Mouse (Mus musculus): Measurements from ENCODE around the gene Gm39566. TPM values are rescaled to one million over a fixed set of nuclear protein-coding genes. Genes with fewer than 3 reads are reported as not detected.

Gene Gm39566
- polyA plus RNA-seq, 1 experiment from 2014 or later = not detected

DNA sequence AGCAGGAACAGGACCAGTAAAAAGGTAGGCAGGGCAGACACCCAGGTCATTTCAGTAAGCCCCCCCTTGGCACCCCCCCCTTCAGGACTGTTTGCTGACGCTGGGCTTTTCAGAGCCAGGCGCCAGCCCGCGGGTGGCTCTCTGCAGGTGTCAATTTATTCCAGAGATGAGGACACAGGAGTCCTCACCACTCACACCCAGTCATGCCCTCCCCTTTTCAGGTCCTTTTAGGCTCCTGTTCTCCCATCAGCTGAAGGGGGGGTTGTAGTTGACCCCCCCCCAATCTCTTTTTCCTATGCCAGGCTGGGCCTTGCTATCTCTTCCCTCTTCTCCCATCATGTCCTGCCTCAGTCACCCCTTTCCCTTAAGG, 20.9 kb upstream of the Gm39566 start:
- no peak overlapping the region for H3K4me3 ChIP-seq (ENCODE audit: low read depth, low read length)
- 0 out of 2 replicates have a peak, but pooled peaks cover 4% of the 10 kb centered on the region for H3K36me3 ChIP-seq (replicated peaks; ENCODE audit: insufficient read depth, low read length)
- no peak for TF ChIP-seq EP300 (IDR thresholded peaks at IDR 0.05; ENCODE audit: low read depth)
- TF ChIP-seq CTCF (IDR thresholded peaks at IDR 0.05; ENCODE audit: low read depth) = no peak
- no peak overlapping the region for H3K4me2 ChIP-seq (ENCODE audit: low read depth, low read length)
- peaks cover 46% of the 10 kb centered on the region for H3K4me1 ChIP-seq (ENCODE audit: insufficient read depth)
- no peak overlapping the region for H3K9ac ChIP-seq (replicated peaks)
- H3K27me3 ChIP-seq (ENCODE audit: insufficient read depth, low read length) = peaks cover 39% of the 10 kb centered on the region
- ATAC-seq (no peak), DNase-seq (no peak)
- 36% methylated on average over 4 of the region's 4 CpGs for WGBS (ENCODE audit: insufficient replicate concordance)
- H3K9me3 ChIP-seq (ENCODE audit: low read length) = no peaks in the 10 kb centered on the region
- no peak overlapping the region for H3K27ac ChIP-seq (ENCODE audit: low read depth)

- Histone ChIP-seq H3K27ac (ENCODE audit: low read depth) (no peak overlapping the region), H3K36me3 (replicated peaks; ENCODE audit: insufficient read depth, low read length) (0 out of 2 replicates have a peak, but pooled peaks cover 4% of the 10 kb centered on the region), H3K9me3 (ENCODE audit: low read length) (no peaks in the 10 kb centered on the region), H3K4me2 (ENCODE audit: low read depth, low read length) (no peak overlapping the region), H3K4me3 (ENCODE audit: low read depth, low read length) (no peak overlapping the region), H3K9ac (replicated peaks) (no peak overlapping the region), H3K4me1 (ENCODE audit: insufficient read depth) (peaks cover 46% of the 10 kb centered on the region), H3K27me3 (ENCODE audit: insufficient read depth, low read length) (peaks cover 39% of the 10 kb centered on the region)
- WGBS (ENCODE audit: insufficient replicate concordance) = 28% methylated on average over 9 of the region's 9 CpGs
- TF ChIP-seq CTCF (IDR thresholded peaks at IDR 0.05; ENCODE audit: low read depth) (no peak), EP300 (IDR thresholded peaks at IDR 0.05; ENCODE audit: low read depth) (no peak)
- DNase-seq = no peak
- ATAC-seq = no peak
Measured at GRCm38 (mm10) chr11:69835326-69835965, 20.3 kb upstream of the Gm39566 start.

GRCm38 (mm10) chr11:69834001-69834549, 19.0 kb upstream of the Gm39566 start:
- 6% methylated on average over 34 of the region's 48 CpGs for WGBS (ENCODE audit: insufficient replicate concordance)
- peaks cover 35% of the 10 kb centered on the region for H3K4me1 ChIP-seq (ENCODE audit: insufficient read depth)
- H3K27me3 ChIP-seq (ENCODE audit: insufficient read depth, low read length) = peaks cover 39% of the 10 kb centered on the region
- H3K9ac ChIP-seq (replicated peaks) = peak overlapping the region; percentile 62
- DNase-seq (peak; percentile 74), ATAC-seq (peak; percentile 12)
- H3K36me3 ChIP-seq (replicated peaks; ENCODE audit: insufficient read depth, low read length) = 0 out of 2 replicates have a peak, but pooled peaks cover 2% of the 10 kb centered on the region
- H3K4me2 ChIP-seq (ENCODE audit: low read depth, low read length) = peak overlapping the region; percentile 81
- TF ChIP-seq EP300 (IDR thresholded peaks at IDR 0.05; ENCODE audit: low read depth) = no peak
- no peak for TF ChIP-seq CTCF (IDR thresholded peaks at IDR 0.05; ENCODE audit: low read depth)
- no peaks in the 10 kb centered on the region for H3K9me3 ChIP-seq (ENCODE audit: low read length)
- no peak overlapping the region for H3K27ac ChIP-seq (ENCODE audit: low read depth)
- peak overlapping the region; percentile 40 for H3K4me3 ChIP-seq (ENCODE audit: low read depth, low read length)

GRCm38 (mm10) chr11:69833554-69833953, 18.5 kb upstream of the Gm39566 start:
- no peaks in the 10 kb centered on the region for H3K9me3 ChIP-seq (ENCODE audit: low read length)
- peak overlapping the region; percentile 40 for H3K4me3 ChIP-seq (ENCODE audit: low read depth, low read length)
- H3K36me3 ChIP-seq (replicated peaks; ENCODE audit: insufficient read depth, low read length) = 0 out of 2 replicates have a peak, but pooled peaks cover 2% of the 10 kb centered on the region
- no peak for TF ChIP-seq EP300 (IDR thresholded peaks at IDR 0.05; ENCODE audit: low read depth)
- TF ChIP-seq CTCF (IDR thresholded peaks at IDR 0.05; ENCODE audit: low read depth) = no peak
- H3K9ac ChIP-seq (replicated peaks) = peak overlapping the region; percentile 62
- peak overlapping the region; percentile 81 for H3K4me2 ChIP-seq (ENCODE audit: low read depth, low read length)
- 43% methylated on average over 8 of the region's 8 CpGs for WGBS (ENCODE audit: insufficient replicate concordance)
- H3K27ac ChIP-seq (ENCODE audit: low read depth) = no peak overlapping the region
- DNase-seq (no peak), ATAC-seq (no peak)
- H3K27me3 ChIP-seq (ENCODE audit: insufficient read depth, low read length) = peaks cover 39% of the 10 kb centered on the region
- peaks cover 31% of the 10 kb centered on the region for H3K4me1 ChIP-seq (ENCODE audit: insufficient read depth)

- Histone ChIP-seq H3K9ac (replicated peaks) (no peak overlapping the region), H3K4me2 (ENCODE audit: low read depth, low read length) (no peak overlapping the region), H3K27me3 (ENCODE audit: insufficient read depth, low read length) (peaks cover 6% of the 10 kb centered on the region; the same call in 1 of the 2 replicates), H3K4me3 (ENCODE audit: low read depth, low read length) (no peak overlapping the region), H3K27ac (ENCODE audit: low read depth) (no peak overlapping the region), H3K36me3 (replicated peaks; ENCODE audit: insufficient read depth, low read length) (0 out of 2 replicates have a peak, but pooled peaks cover 2% of the 10 kb centered on the region), H3K9me3 (ENCODE audit: low read length) (no peaks in the 10 kb centered on the region), H3K4me1 (ENCODE audit: insufficient read depth) (peaks cover 6% of the 10 kb centered on the region)
- DNase-seq (no peak), ATAC-seq (no peak)
- no peak for TF ChIP-seq CTCF (IDR thresholded peaks at IDR 0.05; ENCODE audit: low read depth)
- 83% methylated on average over 5 of the region's 5 CpGs for WGBS (ENCODE audit: insufficient replicate concordance)
Measured at GRCm38 (mm10) chr11:69828832-69829231, 13.7 kb upstream of the Gm39566 start.

DNA sequence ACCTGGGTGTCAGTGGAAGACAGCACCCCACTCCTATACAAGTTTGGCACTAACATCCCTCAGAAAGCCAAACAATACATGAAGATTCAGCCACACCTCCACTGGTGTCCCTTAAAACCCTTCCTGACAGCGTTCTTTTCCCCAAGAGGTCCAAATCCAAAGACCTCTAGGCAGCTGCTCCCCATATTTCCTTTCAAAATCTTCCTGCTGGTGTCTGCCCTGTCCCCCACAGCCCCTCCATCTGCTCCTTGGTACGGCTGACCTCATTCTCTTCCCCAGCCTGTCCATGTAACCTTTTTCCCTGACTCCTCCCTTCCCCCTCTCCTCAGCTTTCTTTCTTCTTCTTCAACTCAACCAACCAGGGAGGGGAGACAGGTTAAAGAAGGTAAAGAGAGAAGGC, 8.4 kb upstream of the Gm39566 start:
- ATAC-seq (no peak), DNase-seq (no peak)
- Histone ChIP-seq H3K36me3 (replicated peaks; ENCODE audit: insufficient read depth, low read length) (no peaks in the 10 kb centered on the region), H3K4me1 (ENCODE audit: insufficient read depth) (no peaks in the 10 kb centered on the region), H3K27ac (ENCODE audit: low read depth) (no peak overlapping the region), H3K9me3 (ENCODE audit: low read length) (no peaks in the 10 kb centered on the region), H3K4me2 (ENCODE audit: low read depth, low read length) (no peak overlapping the region), H3K4me3 (ENCODE audit: low read depth, low read length) (no peak overlapping the region), H3K27me3 (ENCODE audit: insufficient read depth, low read length) (no peaks in the 10 kb centered on the region), H3K9ac (replicated peaks) (no peak overlapping the region)
- WGBS (ENCODE audit: insufficient replicate concordance) = 69% methylated on average over 2 of the region's 2 CpGs
- no peak for TF ChIP-seq CTCF (IDR thresholded peaks at IDR 0.05; ENCODE audit: low read depth)
- no peak for TF ChIP-seq EP300 (IDR thresholded peaks at IDR 0.05; ENCODE audit: low read depth)
